Mouse (Mus musculus): Measurements from ENCODE around the gene St8sia2. TPM values are rescaled to one million over a fixed set of nuclear protein-coding genes. Genes with fewer than 3 reads are reported as not detected.

St8sia2 gene
- polyA plus RNA-seq (2012; rRNA removed; ENCODE audit: low replicate concordance) = 0.23 and 2.3 TPM in 2 replicates

GRCm38 (mm10) chr7:74013601-74014175 is at the start of gene St8sia2:
Gene St8sia2, minus strand, starts transcription at chr7:74013690.

Measured in subcutaneous adipose tissue, adult 2 months (tissue).